Mouse (Mus musculus): ENCODE data around the gene Atoh8.

The Atoh8 gene

GRCm38 (mm10) chr6:72196660-72197059, 38.7 kb downstream of the Atoh8 start:
- no peak for DNase-seq (ENCODE audit: low read depth, low spot score)

DNA sequence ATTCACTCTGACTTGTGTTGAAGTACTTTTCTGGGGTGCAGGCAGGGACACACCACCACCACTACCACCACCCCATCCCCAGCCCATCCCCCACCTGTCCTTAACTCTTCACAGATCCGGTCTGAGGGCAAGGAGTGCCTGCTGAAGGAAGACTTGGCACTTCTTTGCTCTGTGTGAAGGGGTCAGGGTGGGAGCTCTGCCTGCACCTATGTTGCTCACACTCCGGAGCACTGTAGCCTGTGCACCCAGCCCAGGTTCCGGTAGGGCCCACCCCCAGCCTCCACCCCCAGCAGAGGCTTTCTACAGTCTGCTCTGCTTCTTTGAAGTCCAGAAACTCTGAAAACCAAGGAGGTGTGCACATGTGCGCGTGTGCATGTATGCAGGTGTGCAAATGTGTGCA, 44.8 kb downstream of the Atoh8 start:
- DNase-seq (ENCODE audit: low read depth, low spot score): no peak

DNA sequence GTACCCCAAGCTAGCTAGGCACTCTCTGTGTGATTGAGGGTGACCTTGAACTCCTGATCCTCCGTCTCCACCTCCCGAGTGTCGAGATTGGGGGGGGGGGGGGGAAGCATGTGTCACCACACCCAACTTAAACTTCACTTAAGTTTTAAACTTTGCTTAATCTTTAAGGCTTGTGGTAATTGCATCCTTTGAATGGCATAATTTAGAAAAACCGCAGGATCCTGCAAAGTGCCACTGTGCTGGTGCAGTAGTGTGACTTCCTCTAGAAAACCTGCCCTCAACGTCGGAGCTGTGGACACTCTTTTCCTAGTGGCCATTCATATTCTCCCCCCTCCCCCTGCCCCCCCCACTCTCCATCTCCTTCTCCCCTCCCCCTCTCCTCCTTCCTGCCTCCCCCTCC, 45.3 kb downstream of the Atoh8 start:
- no peak for DNase-seq (ENCODE audit: low read depth, low spot score)

DNA sequence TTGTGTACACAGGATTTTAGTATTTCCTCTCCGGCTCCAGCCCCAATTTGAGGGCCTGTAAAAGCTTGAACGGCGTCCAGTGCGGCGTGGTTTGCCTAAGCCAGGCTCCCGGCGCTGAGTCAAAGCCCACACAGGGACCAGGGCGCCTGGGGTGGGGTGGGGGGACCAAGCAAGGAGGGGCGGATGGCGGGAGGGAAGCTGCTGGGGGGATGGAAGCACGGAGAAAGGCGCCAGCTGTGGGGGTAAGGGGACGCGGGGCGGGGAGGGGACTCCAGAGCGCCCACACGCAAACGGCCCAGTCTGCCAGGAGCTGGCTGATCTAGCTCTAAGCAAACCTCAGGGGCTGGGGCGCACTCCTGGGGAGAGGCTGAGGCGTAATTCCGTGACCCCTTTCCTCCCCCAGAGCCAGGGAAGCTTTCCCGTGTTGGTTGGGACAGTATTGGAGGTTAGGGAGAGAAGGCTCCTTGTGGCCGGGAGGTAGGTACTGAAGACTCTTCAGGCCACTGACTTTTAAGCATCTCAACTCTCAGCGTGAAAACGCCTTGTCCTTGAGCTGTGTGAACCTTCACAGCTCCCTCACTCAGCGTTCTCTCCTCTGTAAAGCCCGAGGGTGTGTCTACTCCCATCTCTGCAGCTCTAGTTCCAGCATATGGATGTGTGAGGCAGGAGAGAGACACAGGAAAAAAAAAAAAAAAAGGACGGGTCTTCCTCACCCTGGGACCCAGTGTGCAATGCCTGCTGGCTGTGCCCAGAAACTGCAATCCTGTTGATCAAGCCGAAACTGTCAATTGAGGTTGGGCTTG, 46.1 kb downstream of the Atoh8 start:
- DNase-seq (ENCODE audit: low read depth, low spot score): no peak

GRCm38 (mm10) chr6:72186809-72187208, 48.6 kb downstream of the Atoh8 start:
- no peak for DNase-seq (ENCODE audit: low read depth, low spot score)

- peak; percentile 18 for DNase-seq (ENCODE audit: low read depth, low spot score)
These were observed 49.4 kb downstream of the Atoh8 start for GRCm38 (mm10) chr6:72185893-72186490.

- DNase-seq (ENCODE audit: low read depth, low spot score): no peak
These were observed 50.8 kb downstream of the Atoh8 start for GRCm38 (mm10) chr6:72184576-72184975.

- DNase-seq (ENCODE audit: low read depth, low spot score): no peak
These were observed 55.5 kb downstream of the Atoh8 start for GRCm38 (mm10) chr6:72179562-72180502.

DNA sequence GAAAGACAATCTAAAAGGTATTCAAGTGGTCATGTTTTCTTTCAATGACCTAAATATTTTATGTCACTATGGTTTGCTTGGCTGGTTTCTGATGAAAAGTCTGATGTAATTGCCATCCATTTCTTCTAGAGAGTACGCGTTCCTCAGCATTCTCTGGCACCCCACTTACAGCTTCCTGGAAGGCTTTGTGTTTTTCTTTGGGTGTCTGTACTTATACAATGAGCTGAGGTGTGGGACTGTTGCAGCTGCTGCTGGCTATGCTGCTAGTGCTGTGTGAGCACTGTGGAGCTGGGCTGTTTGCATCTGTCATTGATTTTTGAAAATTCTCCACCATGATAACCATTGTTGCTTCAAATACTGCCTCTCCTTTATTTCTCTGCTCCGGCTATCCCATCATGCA, 56.4 kb downstream of the Atoh8 start:
- DNase-seq (ENCODE audit: low read depth, low spot score): no peak

DNA sequence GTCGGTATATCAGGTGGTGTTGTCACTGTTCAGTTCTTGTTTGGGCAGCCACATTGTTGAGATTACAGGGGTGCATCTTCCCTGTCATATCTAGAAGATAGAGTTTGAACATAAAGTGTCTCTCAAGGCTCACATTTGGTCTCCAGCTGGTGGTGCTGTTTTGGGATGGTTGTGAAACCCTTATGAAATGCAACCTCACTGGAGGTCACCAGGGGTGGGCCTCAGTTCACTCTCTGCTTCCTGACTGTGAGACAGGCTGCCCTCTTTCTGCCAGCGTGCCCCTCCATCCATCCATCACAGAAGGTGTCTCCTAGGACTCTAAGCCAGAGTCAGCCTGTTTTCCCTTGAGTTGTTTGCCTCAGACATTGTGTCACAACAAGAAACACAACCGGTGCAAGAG, 58.0 kb downstream of the Atoh8 start:
- DNase-seq (ENCODE audit: low read depth, low spot score): no peak

- DNase-seq (ENCODE audit: low read depth, low spot score): no peak
These were observed 59.4 kb downstream of the Atoh8 start for GRCm38 (mm10) chr6:72176004-72176403.

DNA sequence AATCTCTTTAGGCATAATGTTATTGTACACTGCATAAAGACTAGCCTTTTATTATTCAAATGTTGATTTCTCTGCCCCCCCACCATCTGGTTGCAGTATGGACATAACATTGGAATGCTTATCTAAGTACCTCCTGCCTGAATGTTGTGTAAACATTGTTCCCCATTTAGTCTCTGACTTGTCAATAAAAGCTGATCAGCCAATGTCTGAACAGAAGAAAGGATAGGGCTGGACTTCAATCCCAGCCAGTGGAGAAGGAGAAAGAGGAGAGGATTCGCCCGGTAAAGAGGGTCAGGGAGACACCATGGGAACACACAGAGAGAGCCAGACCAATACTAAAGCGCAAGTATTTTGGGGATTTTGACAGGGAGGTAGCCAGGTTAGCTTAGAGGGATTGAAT, 60.0 kb downstream of the Atoh8 start:
- no peak for DNase-seq (ENCODE audit: low read depth, low spot score)

GRCm38 (mm10) chr6:72173350-72173749, 62.0 kb downstream of the Atoh8 start:
- DNase-seq (ENCODE audit: low read depth, low spot score): no peak

DNA sequence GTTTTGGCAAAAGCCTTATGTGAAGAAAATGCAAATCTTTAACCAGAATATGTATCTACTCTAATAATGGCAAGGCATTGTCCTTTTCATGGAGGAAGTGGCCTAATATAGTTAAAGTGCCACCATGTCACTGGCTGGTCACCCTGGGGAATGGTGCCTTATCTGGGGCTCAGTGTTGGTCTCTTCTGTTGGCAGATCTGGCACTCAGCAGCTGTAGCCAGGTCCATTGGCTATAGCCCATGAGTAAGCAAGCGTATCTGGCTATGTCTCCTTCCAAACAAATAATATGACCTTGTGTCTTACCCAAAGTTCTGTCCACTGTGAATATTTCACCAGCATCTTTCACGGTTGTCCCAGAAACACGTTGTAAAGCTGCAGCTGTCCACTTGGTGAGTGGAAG, 64.0 kb downstream of the Atoh8 start:
- no peak for DNase-seq (ENCODE audit: low read depth, low spot score)

GRCm38 (mm10) chr6:72165907-72166306, 69.5 kb downstream of the Atoh8 start:
- DNase-seq (ENCODE audit: low read depth, low spot score): no peak

- peak; percentile 57 for DNase-seq (ENCODE audit: low read depth, low spot score)
These were observed 70.8 kb downstream of the Atoh8 start for GRCm38 (mm10) chr6:72164321-72165275.

- DNase-seq (ENCODE audit: low read depth, low spot score): no peak
These were observed 73.1 kb downstream of the Atoh8 start for GRCm38 (mm10) chr6:72162155-72162890.

DNA sequence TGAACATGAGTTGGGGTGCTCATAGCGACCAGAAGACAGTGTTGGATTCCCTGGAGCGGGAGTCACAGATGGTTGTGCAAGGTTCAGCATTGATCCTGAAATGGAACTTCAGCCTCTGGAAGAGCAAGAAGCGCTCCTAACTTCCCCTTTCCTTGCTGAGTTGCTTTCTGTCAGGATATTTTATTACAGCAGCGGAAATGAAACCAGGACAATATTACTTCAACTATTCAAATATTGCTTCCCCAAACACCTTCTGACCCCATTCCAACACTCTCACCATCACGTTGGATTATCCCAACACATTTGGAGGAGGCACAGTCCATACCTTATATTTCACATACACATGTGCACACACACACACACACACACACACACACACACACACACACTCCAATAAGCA, 73.6 kb downstream of the Atoh8 start:
- no peak for DNase-seq (ENCODE audit: low read depth, low spot score)

GRCm38 (mm10) chr6:72160991-72161390, 74.4 kb downstream of the Atoh8 start:
- DNase-seq (ENCODE audit: low read depth, low spot score): no peak

DNA sequence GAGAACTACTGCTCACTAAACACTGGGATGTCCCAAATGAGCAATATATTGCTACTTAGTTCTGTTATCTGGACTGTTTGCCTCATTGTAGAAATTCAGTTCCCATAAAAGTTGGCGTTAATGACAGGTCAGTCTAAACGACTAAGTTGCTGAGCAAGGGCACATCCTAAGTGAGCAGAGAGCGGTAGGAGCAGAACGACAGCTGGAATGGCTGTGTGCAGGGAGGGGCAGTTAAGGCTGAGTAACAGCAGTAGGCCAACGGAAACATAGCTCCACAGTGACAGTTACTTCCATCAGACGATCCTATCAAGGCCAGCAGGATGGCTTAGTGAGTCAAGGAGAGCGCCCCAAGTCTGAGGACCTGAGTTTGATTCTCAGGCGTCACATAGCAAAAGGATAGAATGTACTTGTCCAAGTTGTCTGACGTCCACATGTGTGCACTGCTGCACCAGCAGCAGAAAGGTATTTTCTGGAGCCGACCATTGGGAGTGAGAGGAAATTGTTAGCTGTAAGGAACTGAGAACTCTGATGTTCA, 75.4 kb downstream of the Atoh8 start:
- DNase-seq (ENCODE audit: low read depth, low spot score): no peak

Measured in brain, embryonic 18.5 days (tissue).